ENCODE assay signal across 21 mouse cellular contexts in the genomic region with DNA sequence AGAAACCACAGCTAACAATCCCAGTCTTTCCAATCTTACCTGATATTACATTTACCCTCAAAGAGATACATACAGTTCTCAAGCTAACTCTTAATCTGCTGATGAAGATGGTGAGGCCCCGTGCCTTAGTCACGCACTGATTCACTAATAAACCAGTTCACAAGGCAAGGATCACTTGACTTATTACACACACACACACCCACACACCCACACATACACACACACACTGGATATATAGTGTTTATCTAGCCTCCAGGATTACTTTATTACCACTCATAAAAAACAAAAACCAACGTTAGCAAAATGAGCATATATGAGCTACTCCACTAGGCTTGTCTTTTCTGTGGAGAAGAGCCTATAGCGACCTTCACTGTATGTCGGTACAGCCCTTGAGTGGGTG.
DNase-seq lines count a peak whose midpoint lies in the region; ATAC-seq and TF ChIP-seq lines count a peak whose summit lies in the region.
"Had no signal": no experiment of that assay in that cellular context is flagged by ENCODE, and none has a peak within 500 bp of the region (broad histone marks: within the 10 kb centered on the region; RNA-seq: fewer than 3 reads in every experiment).

No protein-coding gene starts in this region.

- 0 out of 2 replicates have a peak overlapping the region, but pooled peaks have one; percentile 12 for H3K27ac ChIP-seq in midbrain, postnatal 0 days (ENCODE audit: low read depth, low read length)
- no peak overlapping the region for H3K27ac ChIP-seq in midbrain, embryonic 10.5 days (replicated peaks)
- H3K27ac ChIP-seq in intestine, postnatal 0 days (ENCODE audit: low read depth, low read length): no peak overlapping the region
- no peak overlapping the region for H3K27ac ChIP-seq in hindbrain, postnatal 0 days
- H3K27ac ChIP-seq: embryonic facial prominence, embryonic 10.5 days; embryonic facial prominence, embryonic 12.5 days; forebrain, embryonic 13.5 days; forebrain, embryonic 15.5 days had no signal

- no peaks in the 10 kb centered on the region for H3K27me3 ChIP-seq in midbrain, postnatal 0 days (ENCODE audit: insufficient read depth, low read length)
- H3K27me3 ChIP-seq in midbrain, embryonic 10.5 days (ENCODE audit: low read depth, poor library complexity, severe bottlenecking): no peaks in the 10 kb centered on the region
- H3K27me3 ChIP-seq in intestine, postnatal 0 days (replicated peaks; ENCODE audit: control insufficient read depth, insufficient read depth, low read length): no peaks in the 10 kb centered on the region
- no peaks in the 10 kb centered on the region for H3K27me3 ChIP-seq in hindbrain, postnatal 0 days (ENCODE audit: insufficient read depth, low read length)
- H3K27me3 ChIP-seq: CH12.LX; embryonic facial prominence, embryonic 12.5 days; forebrain, embryonic 13.5 days had no signal

- no peaks in the 10 kb centered on the region for H3K4me1 ChIP-seq in midbrain, postnatal 0 days (ENCODE audit: insufficient read depth, low read length)
- no peaks in the 10 kb centered on the region for H3K4me1 ChIP-seq in midbrain, embryonic 10.5 days
- H3K4me1 ChIP-seq in intestine, postnatal 0 days (replicated peaks; ENCODE audit: control insufficient read depth, insufficient read depth, low read length): no peaks in the 10 kb centered on the region
- peaks cover 8% of the 10 kb centered on the region for H3K4me1 ChIP-seq in hindbrain, postnatal 0 days (ENCODE audit: insufficient read depth, low read length)
- H3K4me1 ChIP-seq: embryonic facial prominence, embryonic 10.5 days; embryonic facial prominence, embryonic 12.5 days had no signal

- no peak overlapping the region for H3K4me3 ChIP-seq in midbrain, postnatal 0 days (ENCODE audit: low read depth, low read length)
- H3K4me3 ChIP-seq in midbrain, embryonic 10.5 days: no peak overlapping the region
- H3K4me3 ChIP-seq in intestine, postnatal 0 days (ENCODE audit: low read depth, low read length): no peak overlapping the region
- no peak overlapping the region for H3K4me3 ChIP-seq in hindbrain, postnatal 0 days (ENCODE audit: low read length)
- H3K4me3 ChIP-seq: embryonic facial prominence, embryonic 10.5 days; embryonic facial prominence, embryonic 12.5 days; forebrain, embryonic 13.5 days; forebrain, embryonic 15.5 days had no signal

- 92% methylated on average over 5 of the region's 5 CpGs for WGBS in midbrain, postnatal 0 days
- WGBS in midbrain, embryonic 10.5 days: 93% methylated on average over 5 of the region's 5 CpGs
- WGBS in intestine, postnatal 0 days: 46% methylated on average over 5 of the region's 5 CpGs
- 94% methylated on average over 5 of the region's 5 CpGs for WGBS in hindbrain, postnatal 0 days

- ATAC-seq in midbrain, postnatal 0 days (ENCODE audit: low FRiP score): no peak
- peak; percentile 87 for ATAC-seq in intestine, postnatal 0 days
- ATAC-seq in hindbrain, postnatal 0 days: no peak
- ATAC-seq: activated CD4-positive, CD25-positive, alpha-beta regulatory T cell, adult 4 months; CD4-positive, CD25-positive, alpha-beta regulatory T cell, adult 4 months; forebrain, embryonic 13.5 days; forebrain, embryonic 15.5 days; Patski had no signal

- H3K36me3 ChIP-seq in midbrain, postnatal 0 days (ENCODE audit: insufficient read depth, low read length): no peaks in the 10 kb centered on the region
- H3K36me3 ChIP-seq in midbrain, embryonic 10.5 days: no peaks in the 10 kb centered on the region
- H3K36me3 ChIP-seq in intestine, postnatal 0 days (ENCODE audit: control insufficient read depth, insufficient read depth): no peaks in the 10 kb centered on the region
- no peaks in the 10 kb centered on the region for H3K36me3 ChIP-seq in hindbrain, postnatal 0 days (ENCODE audit: insufficient read depth, low read length)
- H3K36me3 ChIP-seq: embryonic facial prominence, embryonic 10.5 days; embryonic facial prominence, embryonic 12.5 days; forebrain, embryonic 15.5 days; G1E had no signal

- H3K9me3 ChIP-seq in midbrain, postnatal 0 days (ENCODE audit: low read length): no peaks in the 10 kb centered on the region
- H3K9me3 ChIP-seq in midbrain, embryonic 10.5 days (replicated peaks): no peaks in the 10 kb centered on the region
- no peaks in the 10 kb centered on the region for H3K9me3 ChIP-seq in intestine, postnatal 0 days (ENCODE audit: control insufficient read depth)
- no peaks in the 10 kb centered on the region for H3K9me3 ChIP-seq in hindbrain, postnatal 0 days (ENCODE audit: low read length)
- H3K9me3 ChIP-seq: embryonic facial prominence, embryonic 10.5 days; embryonic facial prominence, embryonic 12.5 days; forebrain, embryonic 13.5 days; forebrain, embryonic 15.5 days; G1E had no signal

- H3K9ac ChIP-seq in midbrain, postnatal 0 days (replicated peaks; ENCODE audit: low read length, poor library complexity, severe bottlenecking): no peak overlapping the region
- H3K9ac ChIP-seq in intestine, postnatal 0 days (ENCODE audit: low read depth, low read length): no peak overlapping the region
- H3K9ac ChIP-seq in hindbrain, postnatal 0 days (replicated peaks; ENCODE audit: low read length): no peak overlapping the region
- H3K9ac ChIP-seq: embryonic facial prominence, embryonic 12.5 days; forebrain, embryonic 13.5 days; forebrain, embryonic 15.5 days had no signal

- no peak for DNase-seq in midbrain, postnatal 0 days (ENCODE audit: low spot score)
- DNase-seq in midbrain, embryonic 10.5 days (ENCODE audit: low spot score): no peak
- no peak for DNase-seq in ovary, postnatal 14 days (ENCODE audit: low spot score)
- no peak for DNase-seq in hindbrain, postnatal 0 days (ENCODE audit: low spot score)
- DNase-seq: adrenal gland, adult 8-10 months; B cell, adult 2 months; cerebellum, adult 11-12 months; cerebellum, adult 2 months; cerebellum, adult 9-10 months; cerebellum, postnatal 10 days; cerebellum, postnatal 25 days had no signal

- TF ChIP-seq CTCF in midbrain, postnatal 0 days (IDR thresholded peaks at IDR 0.05): no peak
- no peak for TF ChIP-seq CTCF in intestine, postnatal 0 days (IDR thresholded peaks at IDR 0.05; ENCODE audit: low read depth)
- TF ChIP-seq CTCF in hindbrain, postnatal 0 days (IDR thresholded peaks at IDR 0.05; ENCODE audit: low read depth): no peak

- H3K4me2 ChIP-seq in midbrain, postnatal 0 days (ENCODE audit: low read depth, low read length, poor library complexity, severe bottlenecking): no peak overlapping the region
- H3K4me2 ChIP-seq in intestine, postnatal 0 days (replicated peaks; ENCODE audit: low read depth): 0 out of 2 replicates have a peak overlapping the region, but pooled peaks have one; percentile 3
- no peak overlapping the region for H3K4me2 ChIP-seq in hindbrain, postnatal 0 days (ENCODE audit: low read depth, low read length)
- H3K4me2 ChIP-seq: embryonic facial prominence, embryonic 12.5 days; forebrain, embryonic 13.5 days; forebrain, embryonic 15.5 days had no signal
